ENCODE assay signal across 9 mouse cellular contexts in the genomic region with DNA sequence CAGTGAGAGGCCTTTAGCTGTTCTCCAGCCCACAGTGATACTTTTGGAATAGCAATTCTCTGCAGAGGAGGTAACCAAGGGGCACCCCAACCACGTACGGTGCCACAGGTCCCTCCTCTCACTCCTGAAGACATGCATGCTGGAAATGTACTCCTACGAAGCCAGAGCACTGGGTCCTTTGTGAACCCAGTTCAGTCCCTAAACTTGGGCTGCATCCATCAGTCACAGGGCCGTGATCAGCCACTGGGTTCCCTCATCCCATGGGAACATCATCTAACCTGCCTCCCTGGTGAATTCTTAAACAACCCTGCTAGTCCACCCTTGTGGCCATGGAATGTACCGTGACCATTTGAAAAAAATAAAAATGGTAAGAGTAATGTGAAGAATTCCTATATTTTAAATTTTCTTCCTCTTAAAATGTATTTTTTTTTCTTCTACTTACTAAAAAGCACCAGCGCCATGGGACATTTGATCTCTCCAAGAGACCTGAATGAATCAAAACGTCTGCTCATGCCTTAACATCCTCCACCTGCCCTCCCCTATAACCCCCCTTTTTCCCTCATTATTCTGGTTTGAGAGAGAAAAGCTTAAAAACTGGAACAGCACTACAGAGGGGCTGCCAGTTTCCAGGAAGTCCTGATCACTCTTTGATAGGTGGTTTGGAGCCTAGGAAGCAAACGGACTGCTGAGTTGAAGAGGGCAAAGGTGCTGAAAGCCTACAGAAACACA. TPM values are rescaled to one million over a fixed set of nuclear protein-coding genes. Genes with fewer than 3 reads are reported as not detected.
A peak's percentile ranks its signal among the peaks of the same experiment; 100 is the strongest.
DNase-seq lines count a peak whose midpoint lies in the region; ATAC-seq lines count a peak whose summit lies in the region.
"Had no signal": no experiment of that assay in that cellular context is flagged by ENCODE, and none has a peak within 500 bp of the region (broad histone marks: within the 10 kb centered on the region; RNA-seq: fewer than 3 reads in every experiment).

No protein-coding gene starts in this region.

- WGBS in hindbrain, embryonic 12.5 days, result 63% methylated on average over 8 of the region's 8 CpGs
- 70% methylated on average over 8 of the region's 8 CpGs for WGBS in hindbrain, embryonic 11.5 days
- 59% methylated on average over 8 of the region's 8 CpGs for WGBS in forebrain, embryonic 13.5 days
- 70% methylated on average over 8 of the region's 8 CpGs for WGBS in liver, embryonic 16.5 days (ENCODE audit: insufficient replicate concordance)

- H3K4me2 ChIP-seq in hindbrain, embryonic 12.5 days (replicated peaks), result no peak overlapping the region
- H3K4me2 ChIP-seq in hindbrain, embryonic 11.5 days (replicated peaks; ENCODE audit: low read depth, low read length), result no peak overlapping the region
- peak overlapping the region; percentile 46 for H3K4me2 ChIP-seq in forebrain, embryonic 13.5 days
- no peak overlapping the region; the same call in 1 of the 2 replicates for H3K4me2 ChIP-seq in liver, embryonic 16.5 days (ENCODE audit: low read depth, low read length)

- DNase-seq in hindbrain, embryonic 11.5 days (ENCODE audit: low spot score), result no peak
- DNase-seq in MN1 (ENCODE audit: low spot score), result no peak
- no peak for DNase-seq in lung, postnatal 14 days
- no peak for DNase-seq in urinary bladder, postnatal 10 days (ENCODE audit: low spot score)
- DNase-seq: adrenal gland, postnatal 36 days had no signal

- H3K4me3 ChIP-seq in hindbrain, embryonic 12.5 days, result no peak overlapping the region
- no peak overlapping the region for H3K4me3 ChIP-seq in hindbrain, embryonic 11.5 days (ENCODE audit: low read depth, low read length)
- no peak overlapping the region for H3K4me3 ChIP-seq in brown adipose tissue, adult 24 weeks (ENCODE audit: insufficient read depth, low read depth, low read length)
- H3K4me3 ChIP-seq in forebrain, embryonic 13.5 days, result no peak overlapping the region
- H3K4me3 ChIP-seq in liver, embryonic 16.5 days (ENCODE audit: low read depth, low read length), result no peak overlapping the region

- no peak for ATAC-seq in hindbrain, embryonic 12.5 days (ENCODE audit: low FRiP score)
- ATAC-seq in hindbrain, embryonic 11.5 days (ENCODE audit: low FRiP score), result no peak
- no peak for ATAC-seq in forebrain, embryonic 13.5 days
- no peak for ATAC-seq in liver, embryonic 16.5 days (ENCODE audit: low read depth)

- H3K9ac ChIP-seq in hindbrain, embryonic 12.5 days, result no peak overlapping the region
- H3K9ac ChIP-seq in hindbrain, embryonic 11.5 days (ENCODE audit: low read depth, low read length), result no peak overlapping the region
- H3K9ac ChIP-seq in forebrain, embryonic 13.5 days, result no peak overlapping the region
- no peak overlapping the region for H3K9ac ChIP-seq in liver, embryonic 16.5 days (ENCODE audit: low read depth, low read length)

- peaks cover 7% of the 10 kb centered on the region; the same call in 1 of the 2 replicates for H3K36me3 ChIP-seq in hindbrain, embryonic 12.5 days
- H3K36me3 ChIP-seq in hindbrain, embryonic 11.5 days (ENCODE audit: control insufficient read depth, insufficient read depth, low read length), result 0 out of 2 replicates have a peak, but pooled peaks cover 2% of the 10 kb centered on the region
- peaks cover 4% of the 10 kb centered on the region; the same call in 1 of the 2 replicates for H3K36me3 ChIP-seq in forebrain, embryonic 13.5 days (ENCODE audit: poor library complexity, severe bottlenecking)
- H3K36me3 ChIP-seq in liver, embryonic 16.5 days (ENCODE audit: control insufficient read depth, insufficient read depth), result no peaks in the 10 kb centered on the region; the same call in 1 of the 2 replicates

- H3K4me1 ChIP-seq in hindbrain, embryonic 12.5 days, result peaks cover 79% of the 10 kb centered on the region
- H3K4me1 ChIP-seq in hindbrain, embryonic 11.5 days (replicated peaks; ENCODE audit: control insufficient read depth, insufficient read depth, low read length), result no peaks in the 10 kb centered on the region; the same call in 1 of the 2 replicates
- H3K4me1 ChIP-seq in brown adipose tissue, adult 24 weeks (ENCODE audit: control insufficient read depth, insufficient read depth, insufficient read length, low read length), result peaks cover 44% of the 10 kb centered on the region
- peaks cover 84% of the 10 kb centered on the region for H3K4me1 ChIP-seq in forebrain, embryonic 13.5 days
- peaks cover 66% of the 10 kb centered on the region for H3K4me1 ChIP-seq in liver, embryonic 16.5 days (ENCODE audit: control insufficient read depth, low read depth, low read length)

- no peaks in the 10 kb centered on the region for H3K27me3 ChIP-seq in hindbrain, embryonic 12.5 days
- no peaks in the 10 kb centered on the region for H3K27me3 ChIP-seq in hindbrain, embryonic 11.5 days (ENCODE audit: control insufficient read depth, insufficient read depth, low read length)
- H3K27me3 ChIP-seq in forebrain, embryonic 13.5 days, result no peaks in the 10 kb centered on the region
- H3K27me3 ChIP-seq in liver, embryonic 16.5 days (ENCODE audit: control insufficient read depth, insufficient read depth, low read depth, low read length), result no peaks in the 10 kb centered on the region

- H3K9me3 ChIP-seq in hindbrain, embryonic 12.5 days (replicated peaks), result no peaks in the 10 kb centered on the region
- no peaks in the 10 kb centered on the region for H3K9me3 ChIP-seq in hindbrain, embryonic 11.5 days (ENCODE audit: control insufficient read depth, low read length)
- no peaks in the 10 kb centered on the region for H3K9me3 ChIP-seq in forebrain, embryonic 13.5 days (replicated peaks)
- no peaks in the 10 kb centered on the region for H3K9me3 ChIP-seq in liver, embryonic 16.5 days (replicated peaks; ENCODE audit: control insufficient read depth, low read length)

- 0 out of 2 replicates have a peak overlapping the region, but pooled peaks have one; percentile 19 for H3K27ac ChIP-seq in hindbrain, embryonic 12.5 days
- H3K27ac ChIP-seq in hindbrain, embryonic 11.5 days (ENCODE audit: low read depth, low read length), result no peak overlapping the region
- peak overlapping the region; percentile 77 for H3K27ac ChIP-seq in brown adipose tissue, adult 24 weeks (replicated peaks; ENCODE audit: low read depth, low read length)
- peak overlapping the region; percentile 12 for H3K27ac ChIP-seq in forebrain, embryonic 13.5 days
- H3K27ac ChIP-seq in liver, embryonic 16.5 days (ENCODE audit: low read length), result 0 out of 2 replicates have a peak overlapping the region, but pooled peaks have one; percentile 16

RNA-seq across cellular contexts. Expression of a gene that starts 5.1 kb away (rescaled TPM):
- polyA plus RNA-seq in hindbrain, embryonic 12.5 days (2016; fragmentation: Nextera tagmentation; extraction: Ambion mirVana), result 62.9 and 63.0 TPM in 2 replicates
- polyA plus RNA-seq in hindbrain, embryonic 11.5 days (2014; fragmentation: Nextera tagmentation; extraction: Ambion mirVana), result 89.9 and 93.0 TPM in 2 replicates
- 26.7 and 27.0 TPM in 2 replicates for polyA plus RNA-seq in brown adipose tissue, adult 24 weeks (2012; ENCODE audit: insufficient read depth, insufficient read length, missing spikeins)
- 32.5 and 34.0 TPM in 2 replicates for polyA plus RNA-seq in forebrain, embryonic 13.5 days (2015; fragmentation: Nextera tagmentation; extraction: Ambion mirVana)
- 42.1 and 45.4 TPM in 2 replicates for polyA plus RNA-seq in liver, embryonic 16.5 days (2015; fragmentation: Nextera tagmentation; extraction: Ambion mirVana)
